In genomic region chr4:65254073-65254472, GRCm38 (mm10) we compare ENCODE assay signal across 27 mouse cellular contexts.
DNase-seq lines count a peak whose midpoint lies in the region; ATAC-seq and TF ChIP-seq lines count a peak whose summit lies in the region.
"Had no signal": no experiment of that assay in that cellular context is flagged by ENCODE, and none has a peak within 500 bp of the region (broad histone marks: within the 10 kb centered on the region; RNA-seq: fewer than 3 reads in every experiment).

No protein-coding gene starts in this region.

- no peak overlapping the region for H3K4me2 ChIP-seq in hindbrain, postnatal 0 days (ENCODE audit: low read depth, low read length)
- H3K4me2 ChIP-seq: embryonic facial prominence, embryonic 13.5 days; embryonic facial prominence, embryonic 15.5 days; forebrain, embryonic 13.5 days; forebrain, embryonic 15.5 days had no signal

- H3K27ac ChIP-seq in hindbrain, postnatal 0 days, result no peak overlapping the region
- H3K27ac ChIP-seq: embryonic facial prominence, embryonic 13.5 days; embryonic facial prominence, embryonic 15.5 days; forebrain, embryonic 13.5 days; forebrain, embryonic 15.5 days had no signal

- intact Hi-C loops in heart, postnatal 25 days (cut with DNase I), result no loop called here

- 75% methylated on average over 1 of the region's 1 CpGs for WGBS in hindbrain, postnatal 0 days

- TF ChIP-seq CTCF in hindbrain, postnatal 0 days (IDR thresholded peaks at IDR 0.05; ENCODE audit: low read depth), result no peak

- H3K4me3 ChIP-seq in hindbrain, postnatal 0 days (ENCODE audit: low read length), result no peak overlapping the region
- H3K4me3 ChIP-seq: embryonic facial prominence, embryonic 13.5 days; embryonic facial prominence, embryonic 15.5 days; erythroblast, embryonic 14.5 days; forebrain, embryonic 13.5 days; forebrain, embryonic 15.5 days had no signal

- peaks cover 3% of the 10 kb centered on the region; the same call in 1 of the 2 replicates for H3K4me1 ChIP-seq in hindbrain, postnatal 0 days (ENCODE audit: insufficient read depth, low read length)

- ATAC-seq in hindbrain, postnatal 0 days, result no peak
- ATAC-seq: activated CD4-positive, CD25-positive, alpha-beta regulatory T cell, adult 4 months; CD4-positive, CD25-positive, alpha-beta regulatory T cell, adult 4 months; forebrain, embryonic 13.5 days; forebrain, embryonic 15.5 days; forebrain, postnatal 0 days; Patski had no signal

- H3K27me3 ChIP-seq in hindbrain, postnatal 0 days (ENCODE audit: insufficient read depth, low read length), result no peaks in the 10 kb centered on the region
- H3K27me3 ChIP-seq: CH12.LX; embryonic facial prominence, embryonic 13.5 days; embryonic facial prominence, embryonic 15.5 days; Patski had no signal

- H3K9ac ChIP-seq in hindbrain, postnatal 0 days (replicated peaks; ENCODE audit: low read length), result no peak overlapping the region
- H3K9ac ChIP-seq: embryonic facial prominence, embryonic 13.5 days; embryonic facial prominence, embryonic 15.5 days; forebrain, embryonic 13.5 days; forebrain, embryonic 15.5 days; forebrain, postnatal 0 days had no signal

- no peaks in the 10 kb centered on the region for H3K36me3 ChIP-seq in hindbrain, postnatal 0 days (ENCODE audit: insufficient read depth, low read length)
- H3K36me3 ChIP-seq: embryonic facial prominence, embryonic 13.5 days; embryonic facial prominence, embryonic 15.5 days; forebrain, embryonic 15.5 days; G1E had no signal

- H3K9me3 ChIP-seq in hindbrain, postnatal 0 days (ENCODE audit: low read length), result no peaks in the 10 kb centered on the region
- H3K9me3 ChIP-seq: embryonic facial prominence, embryonic 13.5 days; embryonic facial prominence, embryonic 15.5 days; forebrain, embryonic 13.5 days; forebrain, embryonic 15.5 days had no signal

- DNase-seq in adrenal gland, adult 2 months, result peak; percentile 19
- no peak for DNase-seq in adrenal gland, postnatal 10 days
- peak; percentile 58 for DNase-seq in Muller cell, postnatal 12 days (ENCODE audit: inconsistent ontology term)
- peak; percentile 14 for DNase-seq in brain, adult 2 months (ENCODE audit: low read depth, low spot score)
- DNase-seq in hindbrain, postnatal 0 days (ENCODE audit: low spot score), result no peak
- no peak for DNase-seq in heart, postnatal 25 days (ENCODE audit: low spot score)
- no peak for DNase-seq in layer of hippocampus, adult 18-20 months (ENCODE audit: low spot score in 2 of 2)
- DNase-seq: adrenal gland, postnatal 14 days; B cell, adult 2 months; cerebellum, adult 11 months; cerebellum, adult 18-20 months; cerebellum, adult 8-10 months; cerebellum, adult 9-11 months; cerebellum, postnatal 14 days; cerebellum, postnatal 36 days; embryo, embryonic 11 days; forebrain, postnatal 0 days had no signal

Comparison
In these comparisons a context has a peak if more than half of its experiments do, and no peak if none do; other contexts are left out.
1. DNase-seq: peak in adrenal gland, adult 2 months (single experiment), Muller cell, postnatal 12 days (single experiment) and brain, adult 2 months (single experiment); none in adrenal gland, postnatal 10 days (single experiment), hindbrain, postnatal 0 days (single experiment), heart, postnatal 25 days (single experiment) and layer of hippocampus, adult 18-20 months (0 of 2).